In genomic region chr5:143916221-143916620, GRCm38 (mm10) we compare ENCODE assay signal across 28 mouse cellular contexts. TPM values are rescaled to one million over a fixed set of nuclear protein-coding genes. Genes with fewer than 3 reads are reported as not detected.
"Had no signal": no experiment of that assay in that cellular context is flagged by ENCODE, and none has a peak within 500 bp of the region (broad histone marks: within the 10 kb centered on the region; RNA-seq: fewer than 3 reads in every experiment).

No protein-coding gene starts in this region.

- H3K27ac ChIP-seq: embryonic facial prominence, embryonic 10.5 days; embryonic facial prominence, embryonic 12.5 days; embryonic facial prominence, embryonic 13.5 days; embryonic facial prominence, embryonic 15.5 days; forebrain, embryonic 10.5 days; forebrain, embryonic 12.5 days; forebrain, embryonic 13.5 days; forebrain, embryonic 15.5 days; gastrocnemius, adult 2 months; heart, adult 2 months had no signal

- H3K4me3 ChIP-seq: embryonic facial prominence, embryonic 10.5 days; embryonic facial prominence, embryonic 12.5 days; embryonic facial prominence, embryonic 13.5 days; embryonic facial prominence, embryonic 15.5 days; erythroblast, embryonic 14.5 days; forebrain, embryonic 10.5 days; forebrain, embryonic 12.5 days; forebrain, embryonic 13.5 days; forebrain, embryonic 15.5 days; gastrocnemius, adult 2 months; heart, adult 2 months had no signal

- H3K9me3 ChIP-seq: embryonic facial prominence, embryonic 10.5 days; embryonic facial prominence, embryonic 12.5 days; embryonic facial prominence, embryonic 13.5 days; embryonic facial prominence, embryonic 15.5 days; forebrain, embryonic 10.5 days; forebrain, embryonic 12.5 days; forebrain, embryonic 13.5 days; forebrain, embryonic 15.5 days had no signal

- H3K27me3 ChIP-seq: embryonic facial prominence, embryonic 12.5 days; embryonic facial prominence, embryonic 13.5 days; embryonic facial prominence, embryonic 15.5 days; forebrain, embryonic 12.5 days; forebrain, embryonic 13.5 days; forebrain, embryonic 15.5 days had no signal

- H3K4me1 ChIP-seq: embryonic facial prominence, embryonic 10.5 days; embryonic facial prominence, embryonic 12.5 days; embryonic facial prominence, embryonic 15.5 days had no signal

- DNase-seq: cerebellum, adult 18-20 months; cerebellum, adult 2 months; cerebellum, adult 8-10 months; cerebellum, adult 9-10 months; embryo, embryonic 11 days; forebrain, postnatal 0 days; gastrocnemius, adult 2 months; gastrocnemius, postnatal 10 days; gastrocnemius, postnatal 14 days; gastrocnemius, postnatal 25 days; gastrocnemius, postnatal 36 days; heart, adult 11 months; heart, adult 2 months had no signal

RNA-seq across cellular contexts. Expression of gene Gm42421, which starts 11.8 kb away (rescaled TPM):
- total RNA-seq: common myeloid progenitor, adult 5-6 weeks; gastrocnemius, adult 18-20 months; gastrocnemius, adult 2 months; gastrocnemius, adult 8-10 months; gastrocnemius, postnatal 14 days; gastrocnemius, postnatal 25 days; gastrocnemius, postnatal 4 days; granulocyte monocyte progenitor cell, adult 5-6 weeks; heart, adult 2 months had no signal
- polyA plus RNA-seq: erythroblast, embryonic 14.5 days had no signal

RNA-seq across cellular contexts. Expression of gene Rsph10b, which starts 16.6 kb away (rescaled TPM):
- total RNA-seq: common myeloid progenitor, adult 5-6 weeks; granulocyte monocyte progenitor cell, adult 5-6 weeks had no signal

RNA-seq across cellular contexts. Expression of gene Ankrd61, which starts 18.7 kb away (rescaled TPM):
- total RNA-seq: common myeloid progenitor, adult 5-6 weeks; forebrain, postnatal 0 days; gastrocnemius, adult 18-20 months; gastrocnemius, adult 2 months; gastrocnemius, postnatal 10 days; gastrocnemius, postnatal 14 days; gastrocnemius, postnatal 25 days; gastrocnemius, postnatal 36 days; granulocyte monocyte progenitor cell, adult 5-6 weeks; heart, adult 2 months; heart, adult 8-10 months had no signal
- polyA plus RNA-seq: erythroblast, embryonic 14.5 days had no signal
